Mouse (Mus musculus): ENCODE measurements at regions not wholly inside any gene's neighbourhood (a gene's known extent, or its start where the extent isn't known, plus 50 kb on each side); places are given as distances from the start of the nearest gene placed in this dataset.
A peak's percentile ranks its signal among the peaks of the same experiment; 100 is the strongest.

- Histone ChIP-seq H3K9me3 (no peaks in the 10 kb centered on the region), H3K4me2 (no peak overlapping the region), H3K27ac (replicated peaks) (no peak overlapping the region), H3K4me1 (replicated peaks) (no peaks in the 10 kb centered on the region), H3K36me3 (no peaks in the 10 kb centered on the region), H3K27me3 (no peaks in the 10 kb centered on the region), H3K9ac (no peak overlapping the region), H3K4me3 (no peak overlapping the region)
- no peak for ATAC-seq (ENCODE audit: low FRiP score, low read depth)
- WGBS: 87% methylated on average over 1 of the region's 1 CpGs
Observed at GRCm38 (mm10) chr19:25922806-25923205, 250.6 kb downstream of the Dmrt2 start.

- no peak overlapping the region for H3K4me2 ChIP-seq
- H3K27me3 ChIP-seq: no peaks in the 10 kb centered on the region
- no peaks in the 10 kb centered on the region for H3K4me1 ChIP-seq (replicated peaks)
- no peaks in the 10 kb centered on the region for H3K9me3 ChIP-seq
- no peak for ATAC-seq (ENCODE audit: low FRiP score, low read depth)
- H3K36me3 ChIP-seq: no peaks in the 10 kb centered on the region
- H3K27ac ChIP-seq (replicated peaks): no peak overlapping the region
- no peak overlapping the region for H3K4me3 ChIP-seq
- 34% methylated on average over 10 of the region's 10 CpGs for WGBS
- no peak overlapping the region for H3K9ac ChIP-seq
Observed at GRCm38 (mm10) chr19:25923727-25924384, 251.6 kb downstream of the Dmrt2 start.

- no peaks in the 10 kb centered on the region for H3K4me1 ChIP-seq (replicated peaks)
- 39% methylated on average over 5 of the region's 5 CpGs for WGBS
Observed at GRCm38 (mm10) chr19:25924385-25924769, 252.2 kb downstream of the Dmrt2 start.

GRCm38 (mm10) chr19:25927220-25927619, 255.0 kb downstream of the Dmrt2 start:
- Histone ChIP-seq H3K9me3 (no peaks in the 10 kb centered on the region), H3K9ac (no peak overlapping the region), H3K36me3 (no peaks in the 10 kb centered on the region), H3K4me3 (no peak overlapping the region), H3K4me1 (replicated peaks) (no peaks in the 10 kb centered on the region), H3K27me3 (no peaks in the 10 kb centered on the region), H3K27ac (replicated peaks) (no peak overlapping the region), H3K4me2 (no peak overlapping the region)
- ATAC-seq (ENCODE audit: low FRiP score, low read depth): no peak
- 68% methylated on average over 9 of the region's 9 CpGs for whole genome bisulfite sequencing

More at GRCm38 (mm10) chr19:25924385-25924769, 252.2 kb downstream of the Dmrt2 start:
- Histone ChIP-seq H3K27me3 (no peaks in the 10 kb centered on the region), H3K4me2 (no peak overlapping the region), H3K36me3 (no peaks in the 10 kb centered on the region), H3K9me3 (no peaks in the 10 kb centered on the region), H3K9ac (no peak overlapping the region), H3K27ac (replicated peaks) (no peak overlapping the region), H3K4me3 (no peak overlapping the region)
- no peak for ATAC-seq (ENCODE audit: low FRiP score, low read depth)

- Histone ChIP-seq H3K36me3 (no peaks in the 10 kb centered on the region), H3K4me1 (replicated peaks) (no peaks in the 10 kb centered on the region), H3K4me3 (no peak overlapping the region), H3K27me3 (no peaks in the 10 kb centered on the region), H3K27ac (replicated peaks) (no peak overlapping the region), H3K4me2 (no peak overlapping the region), H3K9me3 (no peaks in the 10 kb centered on the region), H3K9ac (no peak overlapping the region)
- no peak for ATAC-seq (ENCODE audit: low FRiP score, low read depth)
- WGBS: 54% methylated on average over 9 of the region's 9 CpGs
Observed at GRCm38 (mm10) chr19:25937343-25937742, 265.1 kb downstream of the Dmrt2 start.

GRCm38 (mm10) chr19:25971210-25971609, 299.0 kb downstream of the Dmrt2 start:
- Histone ChIP-seq H3K9ac (no peak overlapping the region), H3K27me3 (no peaks in the 10 kb centered on the region), H3K4me3 (no peak overlapping the region), H3K4me2 (no peak overlapping the region), H3K36me3 (no peaks in the 10 kb centered on the region), H3K27ac (replicated peaks) (no peak overlapping the region), H3K4me1 (replicated peaks) (no peaks in the 10 kb centered on the region), H3K9me3 (no peaks in the 10 kb centered on the region)
- WGBS: 72% methylated on average over 5 of the region's 5 CpGs
- no peak for ATAC-seq (ENCODE audit: low FRiP score, low read depth)

DNA sequence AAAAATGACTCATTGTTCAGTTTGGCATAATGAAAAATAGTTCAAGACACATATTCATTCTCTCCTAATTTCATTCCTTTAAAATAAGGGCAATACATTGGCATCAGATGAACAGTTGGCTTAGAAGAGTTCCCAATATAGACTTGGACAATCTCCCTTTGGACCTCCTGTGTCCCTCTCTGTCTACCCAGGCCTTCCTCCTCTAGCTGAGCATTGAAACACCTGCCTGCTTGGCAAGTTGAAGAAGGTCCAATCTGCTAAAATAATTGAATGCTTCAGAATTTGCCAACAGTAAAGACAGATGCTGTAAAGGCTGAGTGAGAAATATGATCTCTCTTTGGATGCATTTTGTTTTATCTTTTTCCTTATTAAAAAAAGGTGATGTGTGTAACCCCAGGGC, 303.0 kb downstream of the Dmrt2 start:
- H3K4me1 ChIP-seq (replicated peaks): no peaks in the 10 kb centered on the region
- H3K36me3 ChIP-seq: no peaks in the 10 kb centered on the region
- ATAC-seq (ENCODE audit: low FRiP score, low read depth): no peak
- no peak overlapping the region for H3K9ac ChIP-seq
- no peaks in the 10 kb centered on the region for H3K27me3 ChIP-seq
- H3K4me3 ChIP-seq: no peak overlapping the region
- no peaks in the 10 kb centered on the region for H3K9me3 ChIP-seq
- no peak overlapping the region for H3K27ac ChIP-seq (replicated peaks)
- no peak overlapping the region for H3K4me2 ChIP-seq

GRCm38 (mm10) chr19:25980308-25980707, 308.1 kb downstream of the Dmrt2 start:
- Histone ChIP-seq H3K27me3 (no peaks in the 10 kb centered on the region), H3K9ac (no peak overlapping the region), H3K4me3 (no peak overlapping the region), H3K4me2 (no peak overlapping the region), H3K9me3 (no peaks in the 10 kb centered on the region), H3K27ac (replicated peaks) (no peak overlapping the region), H3K36me3 (no peaks in the 10 kb centered on the region), H3K4me1 (replicated peaks) (no peaks in the 10 kb centered on the region)
- 82% methylated on average over 4 of the region's 4 CpGs for WGBS
- no peak for ATAC-seq (ENCODE audit: low FRiP score, low read depth)

- Histone ChIP-seq H3K4me1 (replicated peaks) (peaks cover 8% of the 10 kb centered on the region; the same call in 1 of the 2 replicates), H3K4me3 (no peak overlapping the region), H3K9ac (no peak overlapping the region), H3K4me2 (peak overlapping the region; percentile 9; the same call in 1 of the 2 replicates), H3K36me3 (no peaks in the 10 kb centered on the region), H3K27ac (replicated peaks) (no peak overlapping the region), H3K9me3 (no peaks in the 10 kb centered on the region), H3K27me3 (no peaks in the 10 kb centered on the region)
- ATAC-seq (ENCODE audit: low FRiP score, low read depth): no peak
- WGBS: 30% methylated on average over 8 of the region's 8 CpGs
Observed at GRCm38 (mm10) chr19:26014620-26015180, 342.5 kb downstream of the Dmrt2 start.

DNA sequence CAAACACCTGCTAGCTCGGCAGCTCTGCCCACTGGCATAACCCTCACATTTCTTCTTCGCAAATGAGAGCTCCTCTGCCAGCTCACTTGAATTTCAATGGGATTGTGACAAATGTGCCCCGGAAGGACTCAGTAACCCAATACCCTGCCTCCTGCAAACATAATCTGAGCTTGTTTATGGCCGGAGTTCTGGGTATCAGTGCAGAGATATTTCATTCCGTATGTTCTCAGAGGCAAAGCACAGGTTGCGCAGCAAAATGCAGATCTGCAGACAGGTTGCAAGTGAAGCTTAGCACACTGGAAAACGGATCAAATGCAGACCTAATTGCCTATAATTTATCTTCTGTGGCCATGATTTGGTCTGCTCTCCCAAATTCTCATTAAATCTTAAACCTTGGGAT, 348.9 kb downstream of the Dmrt2 start:
- ATAC-seq (ENCODE audit: low FRiP score, low read depth): no peak
- H3K4me3 ChIP-seq: no peak overlapping the region
- H3K4me1 ChIP-seq (replicated peaks): no peaks in the 10 kb centered on the region
- no peak overlapping the region for H3K9ac ChIP-seq
- H3K9me3 ChIP-seq: no peaks in the 10 kb centered on the region
- no peak overlapping the region for H3K27ac ChIP-seq (replicated peaks)
- H3K4me2 ChIP-seq: no peak overlapping the region
- no peaks in the 10 kb centered on the region for H3K27me3 ChIP-seq
- 66% methylated on average over 7 of the region's 7 CpGs for WGBS
- no peaks in the 10 kb centered on the region for H3K36me3 ChIP-seq

DNA sequence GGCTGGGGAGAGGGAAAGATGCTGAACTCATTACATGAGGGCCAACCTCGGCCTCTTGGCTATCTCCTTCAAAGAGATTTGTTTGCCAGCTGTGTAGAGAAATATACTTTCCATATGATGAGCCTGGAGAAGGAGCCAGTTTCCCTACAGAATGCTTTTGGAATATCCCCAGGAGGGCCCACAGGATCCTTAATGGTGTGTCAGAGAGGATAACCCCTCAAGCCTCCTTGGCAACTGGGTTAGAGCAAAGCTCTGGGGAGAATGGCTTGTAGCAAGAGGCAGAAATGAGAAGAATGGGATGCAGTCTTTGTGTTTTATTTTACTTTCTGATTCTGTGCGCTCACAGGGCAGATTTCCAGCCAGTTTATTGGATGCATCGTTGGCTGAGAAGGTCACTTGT, 353.9 kb downstream of the Dmrt2 start:
- no peak for ATAC-seq (ENCODE audit: low FRiP score, low read depth)
- H3K27ac ChIP-seq (replicated peaks): no peak overlapping the region
- 85% methylated on average over 3 of the region's 3 CpGs for WGBS

GRCm38 (mm10) chr19:26037270-26037669, 365.1 kb downstream of the Dmrt2 start:
- Histone ChIP-seq H3K9ac (no peak overlapping the region), H3K9me3 (no peaks in the 10 kb centered on the region), H3K4me2 (no peak overlapping the region), H3K27ac (replicated peaks) (no peak overlapping the region), H3K4me1 (replicated peaks) (no peaks in the 10 kb centered on the region), H3K27me3 (no peaks in the 10 kb centered on the region), H3K4me3 (no peak overlapping the region), H3K36me3 (no peaks in the 10 kb centered on the region)
- no peak for ATAC-seq (ENCODE audit: low FRiP score, low read depth)
- WGBS: 11% methylated on average over 7 of the region's 7 CpGs

More for the DNA sequence above, 353.9 kb downstream of the Dmrt2 start:
- Histone ChIP-seq H3K4me1 (replicated peaks) (no peaks in the 10 kb centered on the region), H3K4me3 (no peak overlapping the region), H3K27me3 (no peaks in the 10 kb centered on the region), H3K9ac (no peak overlapping the region), H3K9me3 (no peaks in the 10 kb centered on the region), H3K36me3 (no peaks in the 10 kb centered on the region), H3K4me2 (no peak overlapping the region)
